Mouse (Mus musculus): ENCODE data around the gene Phf21b. TPM values are rescaled to one million over a fixed set of nuclear protein-coding genes. Genes with fewer than 3 reads are reported as not detected.

Gene Phf21b
- total and polyA plus RNA-seq, 3 experiments, result 1.3 to 5.3 (median 2.2) TPM

- dilution Hi-C loops (cut with MboI; ENCODE audit: extremely low pct_ligation_motif_present, extremely low pct_unique_long_range_greater_than_20kb, low sequenced_read_pairs), result no loop called here
- H3K9me3 ChIP-seq (replicated peaks; ENCODE audit: low read length), result no peaks in the 10 kb centered on the region
Measured at GRCm38 (mm10) chr15:84766621-84767020, 89.2 kb downstream of the Phf21b start.

GRCm38 (mm10) chr15:84763423-84763812 lies 92.4 kb downstream of the Phf21b start:
- Histone ChIP-seq H3K27ac (ENCODE audit: insufficient read depth, low read depth) (no peak overlapping the region), H3K9me3 (replicated peaks; ENCODE audit: low read length) (no peaks in the 10 kb centered on the region), H3K9ac (ENCODE audit: insufficient read depth, low read depth) (no peak overlapping the region), H3K4me1 (ENCODE audit: control insufficient read depth in 1 of 2, insufficient read depth in 2 of 2) (peaks cover 8 to 16% of the 10 kb centered on the region in 2 experiments), H3K4me2 (ENCODE audit: insufficient read depth, low read depth, poor library complexity, severe bottlenecking) (no peak overlapping the region), H3K27me3 (replicated peaks) (peaks cover 8% of the 10 kb centered on the region), H3K4me3 (replicated peaks in 1 of 3; ENCODE audit: low read depth in 2 of 3, low read length in 2 of 3, poor library complexity in 1 of 3) (no peak overlapping the region), H3K79me2 (replicated peaks; ENCODE audit: control insufficient read depth, extremely low read depth, insufficient read depth, poor library complexity, severe bottlenecking) (no peaks in the 10 kb centered on the region), H3K36me3 (replicated peaks in 1 of 2; ENCODE audit: control insufficient read depth in 1 of 2, insufficient read depth in 1 of 2, low read length in 1 of 2) (no peaks in the 10 kb centered on the region)
- in situ Hi-C loops (cut with MboI; ENCODE audit: low pct_ligation_motif_present, low pct_unique_long_range_greater_than_20kb, low sequenced_read_pairs) (no loop called here), dilution Hi-C loops (cut with MboI; ENCODE audit: extremely low pct_ligation_motif_present, extremely low pct_unique_long_range_greater_than_20kb, low sequenced_read_pairs) (no loop called here)
- DNase-seq (ENCODE audit: extremely low read depth), result peak; percentile 11
- TF ChIP-seq IRF4 (IDR thresholded peaks at IDR 0.05; ENCODE audit: low read depth, low read length) (no peak), CTCF (conservative IDR thresholded peaks at IDR 0.05 in 1 of 2, IDR thresholded peaks at IDR 0.05 in 1 of 2; ENCODE audit: low read depth in 2 of 2, low read length in 2 of 2) (peak in 1 of 2 experiments; percentile 20; a peak in 1 of 4 replicates)

More at GRCm38 (mm10) chr15:84766621-84767020, 89.2 kb downstream of the Phf21b start:
- Histone ChIP-seq H3K36me3 (replicated peaks in 1 of 2; ENCODE audit: control insufficient read depth in 1 of 2, insufficient read depth in 1 of 2, low read length in 1 of 2) (no peaks in the 10 kb centered on the region), H3K4me2 (ENCODE audit: insufficient read depth, low read depth, poor library complexity, severe bottlenecking) (no peak overlapping the region), H3K79me2 (replicated peaks; ENCODE audit: control insufficient read depth, extremely low read depth, insufficient read depth, poor library complexity, severe bottlenecking) (no peaks in the 10 kb centered on the region), H3K27me3 (replicated peaks) (peaks cover 8% of the 10 kb centered on the region), H3K27ac (ENCODE audit: insufficient read depth, low read depth) (no peak overlapping the region), H3K4me1 (ENCODE audit: control insufficient read depth in 1 of 2, insufficient read depth in 2 of 2) (peaks cover 8 to 16% of the 10 kb centered on the region in 2 experiments), H3K9ac (ENCODE audit: insufficient read depth, low read depth) (no peak overlapping the region), H3K4me3 (replicated peaks in 1 of 3; ENCODE audit: low read depth in 2 of 3, low read length in 2 of 3, poor library complexity in 1 of 3) (no peak overlapping the region)
- in situ Hi-C loops (cut with MboI; ENCODE audit: low pct_ligation_motif_present, low pct_unique_long_range_greater_than_20kb, low sequenced_read_pairs), result no loop called here
- TF ChIP-seq USF2 (conservative IDR thresholded peaks at IDR 0.05; ENCODE audit: low read depth, low read length), result no peak
- peak; percentile 19 for DNase-seq (ENCODE audit: extremely low read depth)

GRCm38 (mm10) chr15:84762712-84763422 lies 93.0 kb downstream of the Phf21b start:
- no peak for TF ChIP-seq MYC (IDR thresholded peaks at IDR 0.05; ENCODE audit: low read depth, low read length)
- no peak for TF ChIP-seq ZNF384 (IDR thresholded peaks at IDR 0.05; ENCODE audit: low read depth, low read length)
- TF ChIP-seq EP300 (IDR thresholded peaks at IDR 0.05; ENCODE audit: low read length), result no peak
- no peak for TF ChIP-seq MAX (IDR thresholded peaks at IDR 0.05; ENCODE audit: low read length)
- TF ChIP-seq USF1 (IDR thresholded peaks at IDR 0.05; ENCODE audit: low read depth, low read length), result no peak
- no peak for TF ChIP-seq PAX5 (IDR thresholded peaks at IDR 0.05; ENCODE audit: low read length)
- no peak for TF ChIP-seq USF2 (conservative IDR thresholded peaks at IDR 0.05; ENCODE audit: low read depth, low read length)
- no peak for TF ChIP-seq BHLHE40 (IDR thresholded peaks at IDR 0.05; ENCODE audit: low read depth, low read length)
- no peak for TF ChIP-seq MAFK (IDR thresholded peaks at IDR 0.05; ENCODE audit: insufficient replicate concordance, low read length)
- no peak for TF ChIP-seq HCFC1 (IDR thresholded peaks at IDR 0.05; ENCODE audit: low read depth, low read length)
- no peak for TF ChIP-seq ZC3H11A (IDR thresholded peaks at IDR 0.05; ENCODE audit: low read depth, low read length)
- TF ChIP-seq IRF4 (IDR thresholded peaks at IDR 0.05; ENCODE audit: low read depth, low read length), result no peak
- no peak for TF ChIP-seq ZKSCAN1 (IDR thresholded peaks at IDR 0.05; ENCODE audit: borderline replicate concordance, low read depth, low read length)
- no peak for TF ChIP-seq JUND (conservative IDR thresholded peaks at IDR 0.05; ENCODE audit: low read depth, low read length)
- no peak for TF ChIP-seq KAT2A (IDR thresholded peaks at IDR 0.05; ENCODE audit: insufficient replicate concordance, low read length)
- TF ChIP-seq CHD2 (IDR thresholded peaks at IDR 0.05; ENCODE audit: low read length), result no peak
- TF ChIP-seq JUN (IDR thresholded peaks at IDR 0.05; ENCODE audit: insufficient read depth, low read depth, low read length), result no peak
- TF ChIP-seq CHD1 (IDR thresholded peaks at IDR 0.05; ENCODE audit: low read depth, low read length), result no peak
- TF ChIP-seq RCOR1 (conservative IDR thresholded peaks at IDR 0.05; ENCODE audit: low read depth, low read length), result no peak
- in situ Hi-C loops (cut with MboI; ENCODE audit: low pct_ligation_motif_present, low pct_unique_long_range_greater_than_20kb, low sequenced_read_pairs), result no loop called here
- Histone ChIP-seq H3K36me3 (replicated peaks in 1 of 2; ENCODE audit: control insufficient read depth in 1 of 2, insufficient read depth in 1 of 2, low read length in 1 of 2) (no peaks in the 10 kb centered on the region), H3K27me3 (replicated peaks) (peaks cover 8% of the 10 kb centered on the region), H3K4me3 (replicated peaks in 1 of 3; ENCODE audit: low read depth in 2 of 3, low read length in 2 of 3, poor library complexity in 1 of 3) (no peak overlapping the region), H3K9ac (ENCODE audit: insufficient read depth, low read depth) (no peak overlapping the region), H3K4me2 (ENCODE audit: insufficient read depth, low read depth, poor library complexity, severe bottlenecking) (no peak overlapping the region), H3K27ac (ENCODE audit: insufficient read depth, low read depth) (no peak overlapping the region), H3K4me1 (ENCODE audit: control insufficient read depth in 1 of 2, insufficient read depth in 2 of 2) (peaks cover 8 to 16% of the 10 kb centered on the region in 2 experiments), H3K9me3 (replicated peaks; ENCODE audit: low read length) (no peaks in the 10 kb centered on the region), H3K79me2 (replicated peaks; ENCODE audit: control insufficient read depth, extremely low read depth, insufficient read depth, poor library complexity, severe bottlenecking) (no peaks in the 10 kb centered on the region)
- dilution Hi-C loops (cut with MboI; ENCODE audit: extremely low pct_ligation_motif_present, extremely low pct_unique_long_range_greater_than_20kb, low sequenced_read_pairs), result no loop called here
- no peak for DNase-seq (ENCODE audit: extremely low read depth)
